Mouse (Mus musculus): ENCODE measurements around the gene Tll2.

DNA sequence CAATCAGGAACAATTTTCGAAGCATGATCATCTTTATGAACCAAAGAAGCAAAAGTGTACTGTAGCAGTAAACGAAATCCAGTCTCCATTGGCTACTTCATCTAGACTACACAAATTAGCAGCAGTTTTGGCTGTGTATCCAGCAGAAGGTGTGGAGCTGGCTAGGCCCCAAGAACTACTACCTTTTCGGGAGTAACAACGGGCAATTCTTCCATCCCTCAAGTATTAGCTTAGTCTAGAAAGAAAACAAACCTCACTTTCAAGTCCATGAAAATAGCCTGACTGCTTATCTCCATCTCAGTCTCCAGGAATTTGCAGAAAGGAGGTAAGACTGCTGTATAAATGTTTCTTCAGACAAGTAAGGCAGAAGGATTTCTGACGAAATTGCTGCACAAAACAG is 47.9 kb upstream of the Tll2 start:
- no peak for TF ChIP-seq POLR2A (IDR thresholded peaks at IDR 0.05; ENCODE audit: low read depth, low read length)
- TF ChIP-seq CTCF (IDR thresholded peaks at IDR 0.05; ENCODE audit: borderline replicate concordance, insufficient read depth, low read length) = no peak
